Mouse (Mus musculus) ES-CJ7 (cell line): Measurements from ENCODE around the gene Prb1.
"Not testable (repeated sequence)": the region's sequence is repeated elsewhere in the genome, so short reads cannot be mapped to it uniquely, and the experiment has no call there.

Experiments
- DNase-seq: peaks from one replicate; pipeline ENCODE4 v3.0.0; 2011; ENCODE audit warnings: low read depth, low spot score

The Prb1 gene

GRCm38 (mm10) chr6:132210421-132210820, at the start of gene Prb1:
Prb1 (minus strand) TSS chr6:132210521.
- not testable (repeated sequence) for DNase-seq
